Mouse (Mus musculus) adrenal gland, adult (tissue): Measurements from ENCODE around the gene Pml.
A peak's percentile ranks its signal among the peaks of the same experiment; 100 is the strongest.

ENCODE experiments used
- DNase-seq, 2 experiments: peaks; one replicate each; pipeline ENCODE4 v3.0.0; 2022 to 2023; ENCODE audit warnings: low spot score in 1 of 2; ENCODE audit not compliant: inconsistent age in 2 of 2

Gene Pml

GRCm38 (mm10) chr9:58203516-58204447 lies 45.8 kb downstream of the Pml start, which contains the start of the genes Islr and Islr2:
Gene Islr (minus strand): TSS chr9:58204306.
Gene Islr2 (minus strand): TSS chr9:58204319.
- DNase-seq = peak; percentile 80 to 92

- no peak for DNase-seq
Measured at GRCm38 (mm10) chr9:58202676-58203453, 46.7 kb downstream of the Pml start.

GRCm38 (mm10) chr9:58201861-58202549 lies 47.6 kb downstream of the Pml start:
- DNase-seq = peak in 1 of 2 experiments; percentile 34

GRCm38 (mm10) chr9:58201091-58201842 lies 48.3 kb downstream of the Pml start:
- DNase-seq = no peak

- DNase-seq = no peak
Measured at GRCm38 (mm10) chr9:58200270-58201090, 49.1 kb downstream of the Pml start.

GRCm38 (mm10) chr9:58199381-58200269 lies 50.0 kb downstream of the Pml start:
- peak in 1 of 2 experiments; percentile 55 for DNase-seq

GRCm38 (mm10) chr9:58198801-58199371 lies 50.7 kb downstream of the Pml start:
- DNase-seq = no peak

- peak; percentile 57 to 86 for DNase-seq
Measured at GRCm38 (mm10) chr9:58197781-58198701, 51.5 kb downstream of the Pml start.

GRCm38 (mm10) chr9:58196610-58197567 lies 52.7 kb downstream of the Pml start:
- peak in 1 of 2 experiments; percentile 77 for DNase-seq

GRCm38 (mm10) chr9:58196141-58196540 lies 53.4 kb downstream of the Pml start:
- no peak for DNase-seq

GRCm38 (mm10) chr9:58195671-58196070 lies 53.9 kb downstream of the Pml start:
- peak in 1 of 2 experiments; percentile 14 for DNase-seq

- no peak for DNase-seq
Measured at GRCm38 (mm10) chr9:58194222-58194621, 55.4 kb downstream of the Pml start.

GRCm38 (mm10) chr9:58184456-58184855 lies 65.1 kb downstream of the Pml start:
- no peak for DNase-seq

GRCm38 (mm10) chr9:58179390-58179789 lies 70.2 kb downstream of the Pml start:
- no peak for DNase-seq

- DNase-seq = no peak
Measured at GRCm38 (mm10) chr9:58177165-58177564, 72.4 kb downstream of the Pml start.
